ENCODE assay signal across 22 mouse cellular contexts in genomic region chr7:34309186-34309764, GRCm38 (mm10). TPM values are rescaled to one million over a fixed set of nuclear protein-coding genes. Genes with fewer than 3 reads are reported as not detected.
DNase-seq lines count a peak whose midpoint lies in the region; ATAC-seq and TF ChIP-seq lines count a peak whose summit lies in the region.
"Had no signal": no experiment of that assay in that cellular context is flagged by ENCODE, and none has a peak within 500 bp of the region (broad histone marks: within the 10 kb centered on the region; RNA-seq: fewer than 3 reads in every experiment).

No protein-coding gene starts in this region.

- no peaks in the 10 kb centered on the region for H3K27me3 ChIP-seq in heart, embryonic 13.5 days (replicated peaks)
- H3K27me3 ChIP-seq in kidney, postnatal 0 days (ENCODE audit: insufficient read depth, low read length): no peaks in the 10 kb centered on the region
- no peaks in the 10 kb centered on the region for H3K27me3 ChIP-seq in myocyte (ENCODE audit: control insufficient read depth, insufficient read depth, insufficient read length)
- H3K27me3 ChIP-seq: limb, embryonic 15.5 days had no signal

- no peak overlapping the region for H3ac ChIP-seq in myocyte (ENCODE audit: control insufficient read depth, insufficient read length)

- peak overlapping the region; percentile 38 for H3K4me2 ChIP-seq in heart, embryonic 13.5 days
- peak overlapping the region; percentile 22; the same call in 1 of the 2 replicates for H3K4me2 ChIP-seq in kidney, postnatal 0 days (ENCODE audit: low read length)
- peak overlapping the region; percentile 24 for H3K4me2 ChIP-seq in myocyte (ENCODE audit: low read depth)
- H3K4me2 ChIP-seq: limb, embryonic 15.5 days had no signal

- peaks cover 7% of the 10 kb centered on the region for H3K36me3 ChIP-seq in heart, embryonic 13.5 days
- no peaks in the 10 kb centered on the region for H3K36me3 ChIP-seq in kidney, postnatal 0 days (ENCODE audit: insufficient read depth, low read length)
- no peaks in the 10 kb centered on the region for H3K36me3 ChIP-seq in myocyte (ENCODE audit: control insufficient read depth, insufficient read depth)
- H3K36me3 ChIP-seq: limb, embryonic 15.5 days; midbrain, embryonic 10.5 days had no signal

- no peak for ATAC-seq in heart, embryonic 13.5 days (ENCODE audit: extremely low read depth, insufficient number of reproducible peaks, low FRiP score, low TSS enrichment)
- ATAC-seq in kidney, postnatal 0 days (replicated peaks; ENCODE audit: low FRiP score, low read depth): no peak
- ATAC-seq: hindbrain, postnatal 0 days had no signal

- no peaks in the 10 kb centered on the region for H3K9me3 ChIP-seq in heart, embryonic 13.5 days
- no peaks in the 10 kb centered on the region for H3K9me3 ChIP-seq in kidney, postnatal 0 days (replicated peaks; ENCODE audit: low read length)
- H3K9me3 ChIP-seq: G1E; limb, embryonic 15.5 days; midbrain, embryonic 10.5 days had no signal

- TF ChIP-seq CTCF in kidney, postnatal 0 days (IDR thresholded peaks at IDR 0.05; ENCODE audit: low read depth): no peak

- TF ChIP-seq POLR2A in myocyte (IDR thresholded peaks at IDR 0.05; ENCODE audit: insufficient read length, low read depth): no peak

- no peak for DNase-seq in heart, postnatal 10 days
- peak; percentile 81 for DNase-seq in kidney, postnatal 0 days (ENCODE audit: low spot score)
- DNase-seq in kidney, adult 11 months: no peak
- DNase-seq in lung, postnatal 10 days: peak; percentile 17
- DNase-seq in lung, adult 18-20 months: no peak
- DNase-seq in retina, embryonic 14.5 days (ENCODE audit: low spot score): no peak
- DNase-seq: adrenal gland, postnatal 25 days; cerebellum, postnatal 14 days; right cerebral cortex, adult 18-20 months; thymus, adult 18-20 months had no signal

- peaks cover 73% of the 10 kb centered on the region for H3K4me1 ChIP-seq in heart, embryonic 13.5 days
- H3K4me1 ChIP-seq in kidney, postnatal 0 days (replicated peaks; ENCODE audit: insufficient read depth, low read length): peaks cover 7% of the 10 kb centered on the region

- H3K27ac ChIP-seq in heart, embryonic 13.5 days (replicated peaks): peak overlapping the region; percentile 69
- peak overlapping the region; percentile 51 for H3K27ac ChIP-seq in kidney, postnatal 0 days
- H3K27ac ChIP-seq: hindbrain, postnatal 0 days; limb, embryonic 15.5 days; midbrain, embryonic 10.5 days had no signal

- intact Hi-C loops in heart, postnatal 10 days (cut with DNase I): no loop called here

- H3K79me2 ChIP-seq in myocyte (ENCODE audit: control insufficient read depth, insufficient read depth): peaks cover 86% of the 10 kb centered on the region

- no peak overlapping the region for H3K9ac ChIP-seq in heart, embryonic 13.5 days
- H3K9ac ChIP-seq in kidney, postnatal 0 days (ENCODE audit: low read depth, low read length): no peak overlapping the region
- H3K9ac ChIP-seq: limb, embryonic 15.5 days had no signal

- H3K4me3 ChIP-seq in heart, embryonic 13.5 days: no peak overlapping the region
- no peak overlapping the region for H3K4me3 ChIP-seq in kidney, postnatal 0 days (replicated peaks; ENCODE audit: low read depth, low read length)
- no peak overlapping the region for H3K4me3 ChIP-seq in myocyte
- H3K4me3 ChIP-seq: limb, embryonic 15.5 days; midbrain, embryonic 10.5 days had no signal

- WGBS in heart, embryonic 13.5 days: 54% methylated on average over 5 of the region's 5 CpGs
- 53% methylated on average over 5 of the region's 5 CpGs for WGBS in kidney, postnatal 0 days

TF ChIP-seq in myocyte, 11 proteins besides CTCF, POLR2A, EP300 and RAD21:
- TF ChIP-seq REST (IDR thresholded peaks at IDR 0.05; ENCODE audit: insufficient read depth, insufficient read length) (no peak), TCF3 (IDR thresholded peaks at IDR 0.05; ENCODE audit: insufficient read length, low read depth) (no peak), SRF (IDR thresholded peaks at IDR 0.05; ENCODE audit: control insufficient read depth, insufficient read length, low read depth) (no peak), POLR2AphosphoS2 (IDR thresholded peaks at IDR 0.05; ENCODE audit: insufficient read length, low read depth) (no peak), CEBPB (IDR thresholded peaks at IDR 0.05; ENCODE audit: insufficient read depth, poor library complexity, severe bottlenecking) (no peak), USF1 (IDR thresholded peaks at IDR 0.05; ENCODE audit: low read depth) (no peak), E2F4 (IDR thresholded peaks at IDR 0.05; ENCODE audit: insufficient read depth) (no peak), TCF12 (IDR thresholded peaks at IDR 0.05; ENCODE audit: insufficient read depth, poor library complexity, severe bottlenecking) (no peak), MAX (IDR thresholded peaks at IDR 0.05; ENCODE audit: low read depth) (no peak), MYOG (IDR thresholded peaks at IDR 0.05; ENCODE audit: control insufficient read depth in 1 of 3, insufficient read depth in 1 of 3, insufficient read length in 2 of 3, low read depth in 2 of 3) (no peak), MYOD1 (IDR thresholded peaks at IDR 0.05; ENCODE audit: control insufficient read depth in 1 of 3, insufficient read length in 2 of 3, low read depth in 2 of 3) (no peak)

RNA-seq across cellular contexts. Expression of gene 4931406P16Rik, which starts 4.1 kb away (rescaled TPM):
- 28.4 and 28.7 TPM in 2 replicates for polyA plus RNA-seq in heart, embryonic 13.5 days (2015; fragmentation: Nextera tagmentation; extraction: Ambion mirVana)
- total RNA-seq in heart, postnatal 10 days (2021): 100 to 1,000 TPM in 1 of 2 experiments, 10 to 100 TPM in 1; 95.5 to 102 TPM
- polyA plus RNA-seq in kidney, postnatal 0 days (2015; fragmentation: Nextera tagmentation; extraction: Ambion mirVana): 39.1 and 41.2 TPM in 2 replicates
- 14.5 TPM for polyA plus RNA-seq in myocyte (2012; fragmentation: generic; extraction: Trizol)

RNA-seq across cellular contexts. Expression of gene Gm6096, which starts 58.4 kb away (rescaled TPM):
- 0.37 TPM in 1 of 2 replicates, not detected in the other for polyA plus RNA-seq in heart, embryonic 13.5 days (2015; fragmentation: Nextera tagmentation; extraction: Ambion mirVana)
- not detected for total RNA-seq in heart, postnatal 10 days (2021)
- polyA plus RNA-seq in kidney, postnatal 0 days (2015; fragmentation: Nextera tagmentation; extraction: Ambion mirVana): 0.32 TPM in 1 of 2 replicates, not detected in the other
- polyA plus RNA-seq in myocyte (2012; fragmentation: generic; extraction: Trizol): 0.13 TPM
- total RNA-seq: adrenal gland, postnatal 25 days; G1E; gastrocnemius, postnatal 4 days; hindbrain, postnatal 0 days; layer of hippocampus, adult 8-10 months; left cerebral cortex, postnatal 10 days; neutrophil, adult 5-6 weeks had no signal
- polyA plus RNA-seq: embryonic facial prominence, embryonic 11.5 days; frontal cortex, adult 2 months; G1E; hindbrain, postnatal 0 days; limb, embryonic 15.5 days; midbrain, embryonic 10.5 days had no signal

Comparison
In these comparisons a context has a peak if more than half of its experiments do, and no peak if none do; other contexts are left out.
1. DNase-seq: peak in kidney, postnatal 0 days (single experiment) and lung, postnatal 10 days (single experiment); none in heart, postnatal 10 days (0 of 2), kidney, adult 11 months (single experiment), lung, adult 18-20 months (0 of 2) and retina, embryonic 14.5 days (single experiment).
2. Peak in every context shown above with its lines, with median percentiles within 50 percentile points of each other: H3K4me2 ChIP-seq.